Comparison of ENCODE assay signal across 38 mouse cellular contexts in genomic region chr5:25276365-25276764, GRCm38 (mm10). TPM values are rescaled to one million over a fixed set of nuclear protein-coding genes. Genes with fewer than 3 reads are reported as not detected.
"Had no signal": no experiment of that assay in that cellular context is flagged by ENCODE, and none has a peak within 500 bp of the region (broad histone marks: within the 10 kb centered on the region; RNA-seq: fewer than 3 reads in every experiment).

No protein-coding gene starts in this region.

- H3K9me3 ChIP-seq: heart, embryonic 13.5 days; heart, embryonic 15.5 days; hindbrain, embryonic 10.5 days; hindbrain, embryonic 12.5 days; intestine, embryonic 15.5 days; limb, embryonic 10.5 days; limb, embryonic 12.5 days; liver, embryonic 13.5 days had no signal

- H3K27me3 ChIP-seq: heart, embryonic 13.5 days; heart, embryonic 15.5 days; hindbrain, embryonic 12.5 days; intestine, embryonic 15.5 days; limb, embryonic 12.5 days; liver, embryonic 13.5 days had no signal

- DNase-seq: gastrocnemius, adult 2 months; gastrocnemius, postnatal 10 days; gastrocnemius, postnatal 25 days; heart, adult 2 months; heart, postnatal 14 days; heart, postnatal 36 days; kidney, adult 18-20 months; kidney, adult 8-10 months; kidney, postnatal 10 days; kidney, postnatal 25 days; kidney, postnatal 4 days; liver, embryonic 13.5 days had no signal

- H3K4me1 ChIP-seq: heart, embryonic 13.5 days; heart, embryonic 15.5 days; hindbrain, embryonic 10.5 days; hindbrain, embryonic 12.5 days; intestine, embryonic 15.5 days; limb, embryonic 10.5 days; limb, embryonic 12.5 days; liver, embryonic 13.5 days had no signal

- ATAC-seq: forebrain, embryonic 16.5 days; hindbrain, embryonic 16.5 days; inflammation-experienced regulatory T-cells, adult 6 months; intestine, embryonic 15.5 days; intestine, postnatal 0 days had no signal

- H3K4me3 ChIP-seq: gastrocnemius, adult 2 months; heart, adult 2 months; heart, embryonic 13.5 days; heart, embryonic 15.5 days; hindbrain, embryonic 10.5 days; hindbrain, embryonic 12.5 days; intestine, embryonic 15.5 days; layer of hippocampus, adult 2 months; left cerebral cortex, adult 2 months; limb, embryonic 10.5 days; limb, embryonic 12.5 days; liver, embryonic 13.5 days had no signal

- H3K27ac ChIP-seq: gastrocnemius, adult 2 months; heart, adult 2 months; heart, embryonic 13.5 days; heart, embryonic 15.5 days; hindbrain, embryonic 10.5 days; hindbrain, embryonic 12.5 days; hindbrain, embryonic 14.5 days; intestine, embryonic 15.5 days; layer of hippocampus, adult 2 months; left cerebral cortex, adult 2 months; limb, embryonic 10.5 days; limb, embryonic 12.5 days; liver, embryonic 13.5 days had no signal

RNA-seq across cellular contexts. Expression of gene E130116L18Rik, which starts 53.4 kb away (rescaled TPM):
- total RNA-seq: gastrocnemius, adult 2 months; gastrocnemius, postnatal 10 days; gastrocnemius, postnatal 25 days; gastrocnemius, postnatal 4 days; granulocyte monocyte progenitor cell, adult 5-6 weeks; heart, adult 2 months; heart, postnatal 14 days; heart, postnatal 36 days; layer of hippocampus, adult 2 months; layer of hippocampus, postnatal 10 days; layer of hippocampus, postnatal 25 days; left cerebral cortex, adult 2 months; left cerebral cortex, postnatal 14 days; left cerebral cortex, postnatal 36 days; liver, adult 2 months had no signal
- polyA plus RNA-seq: forebrain, embryonic 16.5 days; heart, adult 2 months; heart, embryonic 11.5 days; heart, embryonic 13.5 days; heart, embryonic 15.5 days; heart, postnatal 0 days; hindbrain, embryonic 10.5 days; hindbrain, embryonic 12.5 days; hindbrain, embryonic 14.5 days; hindbrain, embryonic 16.5 days; inflammation-experienced regulatory T-cells, adult 6 months; intestine, embryonic 15.5 days; kidney, embryonic 14.5 days; kidney, embryonic 16.5 days; limb, embryonic 10.5 days; limb, embryonic 12.5 days; limb, embryonic 14.5 days; liver, adult 2 months; liver, embryonic 13.5 days had no signal
